Mouse (Mus musculus): ENCODE results near the gene Zfp974. TPM values are rescaled to one million over a fixed set of nuclear protein-coding genes. Genes with fewer than 3 reads are reported as not detected.

Zfp974 gene
- total and polyA plus RNA-seq, 2 experiments from 2014 or later, result 5.9 to 6.8 TPM

DNA sequence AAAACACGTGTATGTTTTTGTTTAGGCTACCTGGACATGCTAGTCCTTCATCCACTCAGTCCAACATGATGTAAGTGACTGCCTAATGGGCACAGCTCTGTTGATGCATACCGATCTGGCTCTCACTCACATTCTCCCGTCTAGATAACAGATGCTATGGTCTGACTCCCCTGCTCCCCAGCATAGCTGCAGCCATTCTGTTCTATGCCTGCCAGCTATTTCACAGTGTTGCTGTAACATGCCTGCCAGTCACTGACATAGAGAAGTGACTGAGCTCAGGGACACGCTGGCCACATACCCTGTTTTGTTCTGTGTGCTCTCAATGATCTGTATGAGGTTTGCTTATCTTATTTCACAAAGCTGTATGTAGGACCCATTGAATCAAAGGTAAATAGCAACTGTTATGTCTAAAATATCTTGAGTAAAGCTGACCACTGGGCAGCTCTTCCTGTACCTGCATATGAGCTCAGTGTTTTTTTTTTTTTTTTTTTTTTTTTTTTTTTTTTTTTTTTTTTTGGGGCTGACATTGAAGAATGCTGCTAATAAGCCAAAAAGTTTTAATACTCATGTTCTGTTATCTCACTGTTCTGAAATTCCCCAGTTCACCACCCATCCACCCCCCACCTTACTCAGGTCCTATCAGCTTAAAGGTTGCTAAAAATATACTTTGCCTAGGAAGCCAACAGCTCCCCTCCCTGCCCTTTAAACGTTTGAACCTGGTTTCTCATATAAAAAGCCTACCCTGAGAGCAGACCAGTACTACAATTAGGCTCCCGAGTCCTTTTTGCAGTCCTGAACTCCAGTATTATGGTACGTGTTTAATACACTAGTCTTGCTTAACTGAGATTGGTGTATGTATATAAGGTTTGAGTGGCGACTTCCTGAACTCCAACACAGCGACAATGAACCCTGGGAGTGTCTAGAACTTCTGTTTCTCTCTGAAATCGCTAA, 69.7 kb downstream of the Zfp974 start:
- DNase-seq (ENCODE audit: low spot score), result peak; percentile 35
- no peak; the same call in 1 of the 2 replicates for ATAC-seq (ENCODE audit: low FRiP score)
- WGBS, result 32% methylated on average over 10 of the region's 10 CpGs
- no peak for TF ChIP-seq CTCF (IDR thresholded peaks at IDR 0.05)
- Histone ChIP-seq H3K36me3 (ENCODE audit: insufficient read depth, low read length) (no peaks in the 10 kb centered on the region; the same call in 1 of the 2 replicates), H3K9ac (replicated peaks; ENCODE audit: low read length, poor library complexity, severe bottlenecking) (no peak overlapping the region), H3K27ac (ENCODE audit: low read depth, low read length) (no peak overlapping the region), H3K4me3 (ENCODE audit: low read depth, low read length) (peak overlapping the region; percentile 44), H3K9me3 (ENCODE audit: low read length) (no peaks in the 10 kb centered on the region), H3K4me2 (ENCODE audit: low read depth, low read length, poor library complexity, severe bottlenecking) (peak overlapping the region; percentile 70), H3K4me1 (ENCODE audit: insufficient read depth, low read length) (no peaks in the 10 kb centered on the region), H3K27me3 (ENCODE audit: insufficient read depth, low read length) (no peaks in the 10 kb centered on the region)

Other genes starting within 250 kb of the Zfp974 start
- 6.5 and 10.4 TPM in 2 replicates for gene Zfp607b, start 240.1 kb downstream of the Zfp974 start, total RNA-seq (2014; rRNA removed)
- gene Zfp607b, start 240.1 kb downstream of the Zfp974 start, polyA plus RNA-seq (2015; fragmentation: Nextera tagmentation; extraction: Ambion mirVana), result 9.2 and 9.5 TPM in 2 replicates
- gene Zfp60, start 198.1 kb downstream of the Zfp974 start, total RNA-seq (2014; rRNA removed), result 32.1 and 38.6 TPM in 2 replicates
- 38.1 and 40.9 TPM in 2 replicates for gene Zfp60, start 198.1 kb downstream of the Zfp974 start, polyA plus RNA-seq (2015; fragmentation: Nextera tagmentation; extraction: Ambion mirVana)
- 6.4 and 7.3 TPM in 2 replicates for gene Zfp626, start 122.3 kb downstream of the Zfp974 start, total RNA-seq (2014; rRNA removed)
- gene Zfp626, start 122.3 kb downstream of the Zfp974 start, polyA plus RNA-seq (2015; fragmentation: Nextera tagmentation; extraction: Ambion mirVana), result 0.81 and 0.88 TPM in 2 replicates
- 6.8 and 10.1 TPM in 2 replicates for gene Zfp59, start 90.9 kb downstream of the Zfp974 start, total RNA-seq (2014; rRNA removed)
- 4.7 and 5.8 TPM in 2 replicates for gene Zfp59, start 90.9 kb downstream of the Zfp974 start, polyA plus RNA-seq (2015; fragmentation: Nextera tagmentation; extraction: Ambion mirVana)
- 0.71 and 1.5 TPM in 2 replicates for gene Zfp607a, start 71.9 kb downstream of the Zfp974 start, total RNA-seq (2014; rRNA removed)
- 0.53 and 0.68 TPM in 2 replicates for gene Zfp607a, start 71.9 kb downstream of the Zfp974 start, polyA plus RNA-seq (2015; fragmentation: Nextera tagmentation; extraction: Ambion mirVana)
- 21.8 and 29.7 TPM in 2 replicates for gene Zfp780b, start 49.7 kb upstream of the Zfp974 start, total RNA-seq (2014; rRNA removed)
- gene Zfp780b, start 49.7 kb upstream of the Zfp974 start, polyA plus RNA-seq (2015; fragmentation: Nextera tagmentation; extraction: Ambion mirVana), result 21.6 and 22.1 TPM in 2 replicates
- gene Zfp850, start 84.7 kb upstream of the Zfp974 start, total RNA-seq (2014; rRNA removed), result 7.4 and 8.0 TPM in 2 replicates
- 4.0 and 4.2 TPM in 2 replicates for gene Zfp850, start 84.7 kb upstream of the Zfp974 start, polyA plus RNA-seq (2015; fragmentation: Nextera tagmentation; extraction: Ambion mirVana)
- 162 and 170 TPM in 2 replicates for gene Psmc4, start 120.6 kb upstream of the Zfp974 start, total RNA-seq (2014; rRNA removed)
- gene Psmc4, start 120.6 kb upstream of the Zfp974 start, polyA plus RNA-seq (2015; fragmentation: Nextera tagmentation; extraction: Ambion mirVana), result 257 and 259 TPM in 2 replicates
- gene Fcgbp, start 141.8 kb upstream of the Zfp974 start, total RNA-seq (2014; rRNA removed), result 0.33 and 0.66 TPM in 2 replicates
- gene Fcgbp, start 141.8 kb upstream of the Zfp974 start, polyA plus RNA-seq (2015; fragmentation: Nextera tagmentation; extraction: Ambion mirVana), result 1.1 TPM in 2 replicates
- gene 9530053A07Rik, start 200.0 kb upstream of the Zfp974 start, total RNA-seq (2014; rRNA removed), result 0.16 TPM in 1 of 2 replicates, not detected in the other
- 0.05 and 0.06 TPM in 2 replicates for gene 9530053A07Rik, start 200.0 kb upstream of the Zfp974 start, polyA plus RNA-seq (2015; fragmentation: Nextera tagmentation; extraction: Ambion mirVana)
- gene Fbl, start 240.2 kb upstream of the Zfp974 start, total RNA-seq (2014; rRNA removed), result 31.9 and 34.4 TPM in 2 replicates
- 51.9 and 60.9 TPM in 2 replicates for gene Fbl, start 240.2 kb upstream of the Zfp974 start, polyA plus RNA-seq (2015; fragmentation: Nextera tagmentation; extraction: Ambion mirVana)